Mouse (Mus musculus) kidney, adult 8-10 months (tissue): ENCODE data around the gene Vmn1r95.
"Not testable (repeated sequence)": the region's sequence is repeated elsewhere in the genome, so short reads cannot be mapped to it uniquely, and the experiment has no call there.

Source experiments
- DNase-seq, 2 experiments: peaks; one replicate each; pipeline ENCODE4 v3.0.0; 2022

Gene Vmn1r95

DNA sequence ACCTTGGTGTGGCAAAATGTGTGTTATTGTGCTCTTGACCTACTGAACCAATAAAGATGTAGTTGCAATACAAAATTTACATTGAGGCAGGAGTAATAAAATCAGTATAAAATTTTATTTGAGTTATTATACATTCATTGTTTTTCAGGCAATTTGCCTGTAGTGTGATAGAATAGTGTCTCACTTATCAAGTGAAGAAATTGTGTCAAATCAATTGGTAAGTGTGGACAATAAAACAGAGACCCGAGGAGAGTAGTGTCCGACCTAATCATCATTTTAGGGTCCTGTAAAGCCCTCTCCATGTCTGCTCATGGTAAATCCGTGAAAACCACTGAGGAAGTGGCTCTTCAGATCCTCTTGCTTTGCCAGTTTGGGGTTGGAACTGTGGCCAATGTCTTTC, at the start of gene Vmn1r95:
TSS of gene Vmn1r95 (plus strand) at position 301 of the 400 bp plus-strand sequence.
- not testable (repeated sequence) for DNase-seq

DNA sequence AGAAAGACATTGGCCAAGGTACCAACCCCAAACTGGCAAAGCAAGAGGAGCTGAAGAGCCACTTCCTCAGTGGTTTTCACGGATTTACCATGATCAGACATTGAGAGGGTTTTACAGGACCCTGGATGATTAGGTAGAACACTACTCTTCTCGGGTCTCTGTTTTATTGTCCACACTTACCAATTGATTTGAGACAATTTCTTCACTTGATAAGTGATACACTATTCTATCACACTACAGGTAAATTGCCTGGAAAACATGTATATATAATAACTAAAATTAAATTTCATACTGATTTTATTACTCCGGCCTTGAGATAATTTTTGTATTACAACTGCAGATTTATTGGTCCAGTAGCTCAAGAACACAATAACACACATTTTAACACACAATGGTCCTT, 25.2 kb upstream of the Vmn1r95 start, which contains the start of gene Vmn1r94:
TSS of gene Vmn1r94 (minus strand) at position 101 of the 400 bp plus-strand sequence.
- DNase-seq, result not testable (repeated sequence)

GRCm38 (mm10) chr7:20205507-20205906, 12.0 kb downstream of the Vmn1r95 start, which contains the start of gene Gm6164:
Gene Gm6164 (minus strand): TSS chr7:20205607.
- not testable (repeated sequence) for DNase-seq

DNA sequence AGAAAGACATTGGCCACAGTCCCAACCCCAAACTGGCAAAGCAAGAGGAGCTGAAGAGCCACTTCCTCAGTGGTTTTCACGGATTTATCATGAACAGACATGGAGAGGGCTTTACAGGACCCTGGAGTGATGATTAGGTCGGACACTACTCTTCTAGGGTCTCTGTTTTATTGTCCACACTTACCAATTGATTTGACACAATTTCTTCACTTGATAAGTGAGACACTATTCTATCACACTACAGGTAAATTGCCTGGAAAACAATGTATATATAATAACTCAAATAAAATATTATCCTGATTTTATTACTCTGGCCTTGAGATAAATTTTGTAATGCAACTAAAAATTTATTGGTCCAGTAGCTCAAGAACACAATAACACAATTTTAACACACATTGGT, 40.2 kb downstream of the Vmn1r95 start, which contains the start of gene Gm4498:
TSS of gene Gm4498 (minus strand) at position 101 of the 400 bp plus-strand sequence.
- DNase-seq, result not testable (repeated sequence)
